Mouse (Mus musculus): Measurements from ENCODE around the gene Ifitm10. TPM values are rescaled to one million over a fixed set of nuclear protein-coding genes. Genes with fewer than 3 reads are reported as not detected.

Ifitm10 gene
- total RNA-seq, 2 experiments from 2014 or later, result 36.8 to 37.1 TPM

- peak; percentile 49 to 72 for DNase-seq (ENCODE audit: low spot score in 2 of 2)
These were observed 95.4 kb downstream of the Ifitm10 start for GRCm38 (mm10) chr7:142278183-142278582.

Other genes with a start within 250 kb of the Ifitm10 start
- not detected for gene Gm39115, start 237.7 kb downstream of the Ifitm10 start, total RNA-seq (2021)
- gene Gm45337, start 229.1 kb downstream of the Ifitm10 start, total RNA-seq (2021), result not detected
- gene Gm29735, start 216.6 kb downstream of the Ifitm10 start, total RNA-seq (2021), result not detected
- gene Gm4553, start 208.0 kb downstream of the Ifitm10 start, total RNA-seq (2021), result not detected
- not detected for gene Krtap5-2, start 197.7 kb downstream of the Ifitm10 start, total RNA-seq (2021)
- not detected for gene Gm10153, start 183.4 kb downstream of the Ifitm10 start, total RNA-seq (2021)
- gene Krtap5-3, start 172.4 kb downstream of the Ifitm10 start, total RNA-seq (2021), result not detected
- gene Gm7579, start 161.9 kb downstream of the Ifitm10 start, total RNA-seq (2021), result not detected
- not detected for gene Krtap5-5, start 143.8 kb downstream of the Ifitm10 start, total RNA-seq (2021)
- not detected for gene Gm40460, start 132.7 kb downstream of the Ifitm10 start, total RNA-seq (2021)
- gene Gm2431, start 115.4 kb downstream of the Ifitm10 start, total RNA-seq (2021), result not detected
- gene Gm4559, start 99.4 kb downstream of the Ifitm10 start, total RNA-seq (2021), result not detected
- gene Krtap5-1, start 76.6 kb downstream of the Ifitm10 start, total RNA-seq (2021), result not detected
- not detected for gene Krtap5-4, start 70.2 kb downstream of the Ifitm10 start, total RNA-seq (2021)
- gene Gm49369, start 8.9 kb upstream of the Ifitm10 start, total RNA-seq (2021), result 1 to 10 TPM in 1 of 2 experiments, under 1 TPM in 1; 0.94 to 6.7 TPM
- gene Ctsd, start 14.3 kb upstream of the Ifitm10 start, total RNA-seq (2021), result 100 to 1,000 TPM; 303 to 349 TPM
- gene Syt8, start 61.1 kb upstream of the Ifitm10 start, total RNA-seq (2021), result not detected
- 1 to 10 TPM in 1 of 2 experiments, not detected in 1; 1.2 TPM for gene Tnni2, start 68.1 kb upstream of the Ifitm10 start, total RNA-seq (2021)
- gene Lsp1, start 87.1 kb upstream of the Ifitm10 start, total RNA-seq (2021), result 1 to 10 TPM; 2.6 to 3.1 TPM
- not detected for gene Tnnt3, start 125.1 kb upstream of the Ifitm10 start, total RNA-seq (2021)
- 1 to 10 TPM; 6.8 to 8.4 TPM for gene Mrpl23, start 158.9 kb upstream of the Ifitm10 start, total RNA-seq (2021)

Measured in layer of hippocampus, adult 18-20 months (tissue).